Mouse (Mus musculus): ENCODE measurements around the gene Rgsl1. TPM values are rescaled to one million over a fixed set of nuclear protein-coding genes. Genes with fewer than 3 reads are reported as not detected.
A peak's percentile ranks its signal among the peaks of the same experiment; 100 is the strongest.
"Not testable (repeated sequence)": the region's sequence is repeated elsewhere in the genome, so short reads cannot be mapped to it uniquely, and the experiment has no call there.

Rgsl1 gene
- total and polyA plus RNA-seq, 3 experiments: not detected

- Histone ChIP-seq H3K27ac (ENCODE audit: control insufficient read depth, low read depth, low read length) (no peak overlapping the region), H3K4me1 (ENCODE audit: control insufficient read depth in 1 of 2, insufficient read depth in 2 of 2, low read length in 2 of 2) (no peaks in the 10 kb centered on the region), H3K27me3 (ENCODE audit: control insufficient read depth in 1 of 2, insufficient read depth in 2 of 2, low read length in 2 of 2) (no peaks in the 10 kb centered on the region; a peak in 1 of 4 replicates), H3K79me2 (ENCODE audit: control insufficient read depth, insufficient read depth, low read length, poor library complexity) (no peaks in the 10 kb centered on the region), H3K9me3 (replicated peaks; ENCODE audit: insufficient read depth, low read length) (no peaks in the 10 kb centered on the region), H3K4me3 (ENCODE audit: control insufficient read depth in 1 of 2, insufficient read depth in 1 of 2, low read depth in 2 of 2, low read length in 2 of 2) (no peak overlapping the region), H3K36me3 (ENCODE audit: control insufficient read depth in 1 of 2, insufficient read depth in 2 of 2, low read length in 2 of 2) (no peaks in the 10 kb centered on the region), H3K9ac (ENCODE audit: control insufficient read depth, low read depth, low read length, poor library complexity, severe bottlenecking) (no peak overlapping the region)
- TF ChIP-seq USF2 (IDR thresholded peaks at IDR 0.05; ENCODE audit: borderline replicate concordance in 1 of 2, insufficient read depth in 1 of 2, low read depth in 1 of 2, low read length in 2 of 2) (no peak), NELFE (IDR thresholded peaks at IDR 0.05; ENCODE audit: low read depth, low read length) (no peak), MYC (IDR thresholded peaks at IDR 0.05; ENCODE audit: low read depth, low read length) (no peak), CHD2 (IDR thresholded peaks at IDR 0.05; ENCODE audit: low read length) (no peak), ETS1 (IDR thresholded peaks at IDR 0.05; ENCODE audit: low read depth, low read length) (no peak), POLR2AphosphoS2 (IDR thresholded peaks at IDR 0.05; ENCODE audit: low read length) (no peak), JUND (IDR thresholded peaks at IDR 0.05; ENCODE audit: low read depth, low read length) (no peak), SIN3A (IDR thresholded peaks at IDR 0.05; ENCODE audit: low read length) (no peak), USF1 (IDR thresholded peaks at IDR 0.05; ENCODE audit: low read depth, low read length) (no peak), MAFK (IDR thresholded peaks at IDR 0.05; ENCODE audit: borderline replicate concordance, low read depth, low read length) (no peak), SMC3 (IDR thresholded peaks at IDR 0.05; ENCODE audit: low read depth, low read length) (no peak)
- no peak for DNase-seq (ENCODE audit: low read depth, low spot score)
Measured at GRCm38 (mm10) chr1:153769998-153770775, 73.8 kb downstream of the Rgsl1 start.

GRCm38 (mm10) chr1:153769571-153769970 lies 74.4 kb downstream of the Rgsl1 start:
- not testable (repeated sequence) for H3K27me3 ChIP-seq (ENCODE audit: control insufficient read depth in 1 of 2, insufficient read depth in 2 of 2, low read length in 2 of 2); H3K9me3 ChIP-seq (replicated peaks; ENCODE audit: insufficient read depth, low read length); H3K9ac ChIP-seq (ENCODE audit: control insufficient read depth, low read depth, low read length, poor library complexity, severe bottlenecking); H3K4me1 ChIP-seq (ENCODE audit: control insufficient read depth in 1 of 2, insufficient read depth in 2 of 2, low read length in 2 of 2); H3K4me3 ChIP-seq (ENCODE audit: control insufficient read depth in 1 of 2, insufficient read depth in 1 of 2, low read depth in 2 of 2, low read length in 2 of 2); DNase-seq (ENCODE audit: low read depth, low spot score); H3K27ac ChIP-seq (ENCODE audit: control insufficient read depth, low read depth, low read length); H3K36me3 ChIP-seq (ENCODE audit: control insufficient read depth in 1 of 2, insufficient read depth in 2 of 2, low read length in 2 of 2); H3K79me2 ChIP-seq (ENCODE audit: control insufficient read depth, insufficient read depth, low read length, poor library complexity)

- peak; percentile 33 for DNase-seq (ENCODE audit: low read depth, low spot score)
Measured at GRCm38 (mm10) chr1:153768465-153768864, 75.5 kb downstream of the Rgsl1 start.

More at GRCm38 (mm10) chr1:153768465-153768864, 75.5 kb downstream of the Rgsl1 start:
- no peaks in the 10 kb centered on the region for H3K9me3 ChIP-seq (replicated peaks; ENCODE audit: insufficient read depth, low read length)
- no peak overlapping the region for H3K4me3 ChIP-seq (ENCODE audit: control insufficient read depth in 1 of 2, insufficient read depth in 1 of 2, low read depth in 2 of 2, low read length in 2 of 2)
- no peak overlapping the region for H3K9ac ChIP-seq (ENCODE audit: control insufficient read depth, low read depth, low read length, poor library complexity, severe bottlenecking)
- no peaks in the 10 kb centered on the region for H3K4me1 ChIP-seq (ENCODE audit: control insufficient read depth in 1 of 2, insufficient read depth in 2 of 2, low read length in 2 of 2)
- TF ChIP-seq SIN3A (IDR thresholded peaks at IDR 0.05; ENCODE audit: low read length): no peak
- no peak for TF ChIP-seq CTCF (IDR thresholded peaks at IDR 0.05 in 2 of 3, conservative IDR thresholded peaks at IDR 0.05 in 1 of 3; ENCODE audit: control insufficient read depth in 1 of 3, insufficient read depth in 1 of 3, low read depth in 2 of 3, low read length in 3 of 3, poor library complexity in 1 of 3, severe bottlenecking in 1 of 3)
- no peak for TF ChIP-seq JUND (IDR thresholded peaks at IDR 0.05; ENCODE audit: low read depth, low read length)
- no peak for TF ChIP-seq CHD1 (IDR thresholded peaks at IDR 0.05; ENCODE audit: low read depth, low read length)
- TF ChIP-seq USF1 (IDR thresholded peaks at IDR 0.05; ENCODE audit: low read depth, low read length): no peak
- TF ChIP-seq ZC3H11A (IDR thresholded peaks at IDR 0.05; ENCODE audit: low read depth, low read length): no peak
- TF ChIP-seq MEF2A (IDR thresholded peaks at IDR 0.05; ENCODE audit: extremely low read depth, insufficient replicate concordance, low read depth, low read length, poor library complexity, severe bottlenecking): no peak
- TF ChIP-seq ZNF384 (IDR thresholded peaks at IDR 0.05; ENCODE audit: low read depth, low read length): no peak
- no peak for TF ChIP-seq NRF1 (IDR thresholded peaks at IDR 0.05; ENCODE audit: insufficient read depth, low read depth, low read length, poor library complexity, severe bottlenecking)
- no peak for TF ChIP-seq MAZ (IDR thresholded peaks at IDR 0.05; ENCODE audit: low read depth, low read length)
- no peak for TF ChIP-seq E2F4 (IDR thresholded peaks at IDR 0.05; ENCODE audit: borderline replicate concordance, low read depth, low read length)
- TF ChIP-seq SMC3 (IDR thresholded peaks at IDR 0.05; ENCODE audit: low read depth, low read length): no peak
- no peak for TF ChIP-seq GATA1 (IDR thresholded peaks at IDR 0.05; ENCODE audit: low read depth, low read length)
- TF ChIP-seq BHLHE40 (IDR thresholded peaks at IDR 0.05; ENCODE audit: borderline replicate concordance, low read depth, low read length): no peak
- no peak overlapping the region for H3K27ac ChIP-seq (ENCODE audit: control insufficient read depth, low read depth, low read length)
- H3K36me3 ChIP-seq (ENCODE audit: control insufficient read depth in 1 of 2, insufficient read depth in 2 of 2, low read length in 2 of 2): no peaks in the 10 kb centered on the region
- H3K79me2 ChIP-seq (ENCODE audit: control insufficient read depth, insufficient read depth, low read length, poor library complexity): no peaks in the 10 kb centered on the region
- H3K27me3 ChIP-seq (ENCODE audit: control insufficient read depth in 1 of 2, insufficient read depth in 2 of 2, low read length in 2 of 2): no peaks in the 10 kb centered on the region

All from MEL (cell line).